Mouse (Mus musculus) adrenal gland, postnatal 4 days (tissue): ENCODE measurements around the gene Grip2. TPM values are rescaled to one million over a fixed set of nuclear protein-coding genes. Genes with fewer than 3 reads are reported as not detected.

ENCODE experiments used
- DNase-seq, 2 experiments: peaks; one replicate each; pipeline ENCODE4 v3.0.0; 2021 to 2022; ENCODE audit warnings: low spot score in 2 of 2, mixed read lengths in 2 of 2
- total RNA-seq, 2 experiments: library from RNA; stranded (reverse); gene quantifications; 2 replicates each; pipeline ENCODE4 v1.2.3; 2021

Gene Grip2
- total RNA-seq, 2 experiments from 2014 or later = 2.1 to 2.8 TPM

GRCm38 (mm10) chr6:91796064-91796463 lies 31.0 kb downstream of the Grip2 start:
- no peak for DNase-seq

DNA sequence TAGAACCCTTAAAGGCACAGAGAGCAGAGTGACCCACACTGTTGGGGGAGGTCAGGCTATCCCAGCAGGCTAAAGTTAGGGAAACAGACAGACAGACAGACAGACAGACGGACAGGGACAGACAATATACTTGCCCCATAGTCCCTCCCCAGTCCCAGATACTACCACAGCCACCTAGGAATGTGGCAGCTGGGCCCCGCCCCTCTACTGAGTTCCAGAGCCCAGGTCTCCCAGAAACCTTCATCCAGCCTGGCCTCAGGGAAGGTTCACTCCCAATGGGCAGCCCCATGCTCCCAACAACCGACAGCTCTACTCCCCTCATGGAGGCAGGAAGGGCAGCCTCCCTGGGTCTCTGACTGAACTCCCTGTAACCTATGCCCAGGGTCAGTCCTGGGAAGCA lies 31.4 kb downstream of the Grip2 start:
- no peak for DNase-seq

- no peak for DNase-seq
These were observed 38.7 kb downstream of the Grip2 start for GRCm38 (mm10) chr6:91788311-91788798.

- DNase-seq = no peak
These were observed 42.0 kb downstream of the Grip2 start for GRCm38 (mm10) chr6:91785018-91785417.

GRCm38 (mm10) chr6:91779206-91779605 lies 47.8 kb downstream of the Grip2 start:
- DNase-seq = no peak

- peak in 1 of 2 experiments; percentile 39 for DNase-seq
These were observed 50.5 kb downstream of the Grip2 start for GRCm38 (mm10) chr6:91776543-91776942.

DNA sequence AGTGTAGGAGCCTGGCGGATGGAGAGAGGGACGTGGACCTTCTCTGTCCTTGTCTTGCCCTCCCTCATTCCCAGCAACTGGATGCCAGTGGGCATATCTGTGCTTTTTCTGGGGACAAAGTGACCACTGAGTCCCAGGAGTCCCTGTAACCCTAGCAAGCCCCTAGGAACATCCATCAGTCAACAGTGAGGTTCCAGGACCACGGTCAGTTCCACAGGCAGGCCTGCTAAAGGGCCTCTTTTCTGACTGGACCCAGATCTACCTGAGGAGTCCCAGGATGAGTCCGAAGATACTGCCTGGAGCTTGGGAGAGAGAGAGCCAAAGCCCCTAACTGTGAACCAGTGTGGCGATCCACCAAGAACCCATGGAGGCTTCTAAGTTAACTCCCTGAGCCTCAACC lies 53.1 kb downstream of the Grip2 start:
- no peak for DNase-seq

DNA sequence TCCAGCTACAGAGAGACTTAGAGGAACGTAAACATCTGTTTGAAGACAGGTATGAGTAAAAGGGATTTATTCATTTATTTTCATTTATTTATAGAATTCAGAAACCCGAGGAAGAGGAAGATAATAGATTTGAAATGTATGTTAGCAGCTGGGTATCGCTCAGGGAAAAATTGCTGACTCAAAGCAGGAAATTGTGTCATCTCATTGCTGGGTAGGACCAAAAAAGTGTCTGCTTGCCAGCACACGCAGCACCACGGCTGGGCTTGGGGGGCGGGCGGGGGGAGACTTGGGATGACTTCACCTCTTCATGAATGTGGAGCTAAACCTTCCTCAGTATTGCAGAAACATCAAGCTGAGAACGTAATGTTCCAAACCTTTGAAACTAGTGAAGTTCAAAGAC lies 59.5 kb downstream of the Grip2 start:
- DNase-seq = no peak

GRCm38 (mm10) chr6:91762051-91762742 lies 64.9 kb downstream of the Grip2 start:
- peak in 1 of 2 experiments; percentile 30 for DNase-seq

- no peak for DNase-seq
These were observed 72.2 kb downstream of the Grip2 start for GRCm38 (mm10) chr6:91754845-91755244.

DNA sequence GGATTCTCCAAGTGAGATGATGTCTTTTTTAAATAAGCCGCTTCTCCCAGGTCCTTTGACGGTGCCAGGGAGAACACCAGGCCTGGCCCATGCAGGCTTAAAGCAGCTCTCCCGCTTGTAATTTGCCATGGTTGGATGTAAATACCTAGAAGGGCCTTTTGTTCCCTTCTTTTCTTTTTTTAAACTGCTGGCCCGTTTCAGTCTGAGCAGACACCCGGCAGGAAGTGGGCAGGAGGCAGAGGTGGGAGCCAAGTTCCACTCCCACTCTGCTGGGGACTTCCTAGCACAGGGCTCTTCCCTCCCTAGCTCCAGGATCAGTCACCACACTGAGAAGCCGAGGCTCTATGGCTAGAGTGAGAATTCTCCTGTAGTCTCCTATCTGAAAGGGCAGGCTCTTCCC lies 73.0 kb downstream of the Grip2 start:
- DNase-seq = no peak

DNA sequence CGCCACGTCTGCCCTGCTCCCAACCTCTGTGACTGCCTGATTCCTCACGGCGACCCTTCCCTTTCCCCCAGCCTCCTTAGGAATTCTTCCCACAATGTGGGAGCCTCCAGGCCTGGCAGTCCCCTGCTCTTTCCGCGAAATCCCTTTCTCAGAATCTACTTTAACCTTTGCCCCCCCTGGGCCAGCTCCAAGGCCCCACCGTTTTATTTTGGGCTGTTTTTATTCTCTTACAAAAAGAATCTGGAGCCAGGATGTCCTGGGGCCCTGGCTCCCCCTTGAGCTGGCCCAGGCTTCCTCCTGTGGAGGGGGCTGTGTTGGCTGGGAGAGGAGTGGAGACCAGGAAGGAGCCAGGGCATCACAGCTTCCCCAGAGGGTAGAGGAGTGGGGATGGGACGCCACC lies 74.2 kb downstream of the Grip2 start:
- DNase-seq = no peak

DNA sequence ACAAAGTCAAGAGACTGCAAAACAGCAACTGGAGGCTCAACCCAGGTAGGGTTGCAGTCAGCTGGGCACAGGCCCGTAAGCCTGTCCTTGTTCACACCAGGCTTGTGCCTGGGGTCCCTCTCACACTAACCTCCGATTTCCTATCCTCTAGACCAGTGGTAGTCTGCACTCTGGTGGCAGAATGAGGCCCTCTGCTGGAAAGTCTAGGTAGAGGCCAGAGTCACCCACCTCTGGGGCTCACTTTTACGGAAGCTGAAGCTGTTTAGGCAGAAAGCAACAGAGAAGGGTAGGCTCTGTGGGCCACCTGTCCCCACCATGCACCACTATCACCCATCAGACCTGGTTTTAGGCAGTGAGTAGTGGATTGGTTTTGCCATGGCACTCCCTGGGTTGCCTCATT lies 76.1 kb downstream of the Grip2 start:
- DNase-seq = no peak

GRCm38 (mm10) chr6:91746776-91747175 lies 80.3 kb downstream of the Grip2 start:
- DNase-seq = no peak

GRCm38 (mm10) chr6:91745947-91746582 lies 81.0 kb downstream of the Grip2 start:
- DNase-seq = no peak

- no peak for DNase-seq
These were observed 81.8 kb downstream of the Grip2 start for GRCm38 (mm10) chr6:91745246-91745645.

GRCm38 (mm10) chr6:91743886-91744285 lies 83.2 kb downstream of the Grip2 start:
- DNase-seq = no peak

DNA sequence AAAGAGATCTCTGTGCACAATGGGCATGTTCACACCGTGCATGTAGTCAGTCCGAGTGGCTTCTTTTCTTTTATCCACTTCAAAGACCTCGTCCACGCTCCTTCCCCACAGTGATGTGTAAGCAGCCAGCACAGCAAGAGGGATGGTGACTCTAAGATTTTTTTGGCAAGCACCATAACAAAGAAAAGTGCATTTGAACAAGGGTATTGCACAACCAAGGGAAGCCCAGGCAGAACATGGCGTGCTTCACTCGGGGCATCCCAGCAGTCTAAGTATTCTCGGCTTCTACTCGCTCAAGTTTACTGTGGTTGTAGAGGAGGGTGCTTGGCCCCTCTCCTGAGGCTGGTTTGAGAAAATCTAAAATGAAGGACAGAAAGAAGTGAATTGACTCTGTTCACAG lies 84.1 kb downstream of the Grip2 start:
- no peak for DNase-seq

- DNase-seq = no peak
These were observed 84.6 kb downstream of the Grip2 start for GRCm38 (mm10) chr6:91742466-91742865.

DNA sequence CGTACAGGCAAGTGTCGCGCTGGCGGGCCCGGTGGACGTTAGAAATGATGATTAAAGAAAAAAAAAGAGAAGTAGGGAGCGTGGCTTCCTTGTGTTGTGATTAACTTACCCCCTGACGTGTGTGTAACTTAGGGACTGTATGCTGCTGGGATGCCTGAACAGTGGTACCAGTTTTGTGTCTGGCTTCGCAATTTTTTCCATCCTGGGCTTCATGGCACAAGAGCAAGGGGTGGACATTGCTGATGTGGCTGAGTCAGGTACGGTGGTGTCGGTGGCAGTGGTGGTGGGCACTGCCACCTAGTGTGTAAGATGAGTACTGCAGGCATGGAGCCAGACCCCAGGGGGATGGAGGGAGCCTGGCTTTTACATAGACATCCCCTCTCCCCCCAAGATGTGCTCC lies 86.0 kb downstream of the Grip2 start:
- no peak for DNase-seq

- no peak for DNase-seq
These were observed 89.0 kb downstream of the Grip2 start for GRCm38 (mm10) chr6:91738058-91738457.

DNA sequence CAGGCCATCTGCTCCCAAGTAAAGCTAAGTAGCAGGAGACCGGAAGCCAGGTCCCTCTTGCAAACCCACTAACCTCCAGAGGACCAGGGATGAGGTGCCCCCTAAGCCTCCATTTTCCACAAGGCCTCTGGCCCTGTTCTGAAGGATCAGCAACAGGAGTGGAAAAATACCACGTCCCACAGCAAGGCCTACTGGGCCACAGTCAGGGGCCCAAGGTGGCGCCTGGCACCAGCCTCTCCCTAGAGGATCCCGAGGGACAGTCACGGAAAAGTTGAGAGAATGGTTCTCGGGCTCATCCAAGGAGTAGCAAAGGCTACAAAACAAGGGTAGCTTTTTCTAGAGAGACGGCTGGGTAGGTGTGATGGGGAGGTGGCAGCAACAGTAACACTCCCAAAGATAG lies 89.6 kb downstream of the Grip2 start:
- no peak for DNase-seq

DNA sequence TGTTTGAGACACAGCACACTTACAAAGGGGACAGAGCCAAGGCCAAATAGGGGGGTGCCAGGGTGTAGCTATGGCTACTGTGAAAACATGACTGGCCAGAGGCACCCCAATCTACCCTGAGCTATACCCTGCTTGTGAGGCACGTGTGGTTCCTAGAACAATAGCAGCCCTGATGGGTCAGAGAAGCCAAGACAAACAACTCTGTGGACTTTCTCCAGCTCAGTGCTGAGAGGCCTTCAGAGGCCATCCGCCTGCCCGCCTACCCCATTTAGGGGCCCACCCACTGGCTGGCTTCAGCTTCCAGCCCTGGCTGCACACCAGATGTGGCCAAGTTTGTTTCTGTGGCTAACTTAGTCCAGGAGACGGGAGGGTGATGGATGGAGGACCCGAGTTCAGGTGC lies 90.6 kb downstream of the Grip2 start:
- no peak for DNase-seq
